Mouse (Mus musculus) olfactory bulb, adult 2 months (tissue): ENCODE data around the gene Sorcs1.

Source experiments
- CTCF ChIP-seq: fragments of 200-500 bp; IDR thresholded peaks from 2 replicates; pipeline ENCODE4 v1.5.1; 2012; ENCODE audit warnings: low read depth, mild to moderate bottlenecking, low read length, moderate library complexity; ENCODE audit not compliant: insufficient read depth
- POLR2A ChIP-seq: fragments of 200-500 bp; IDR thresholded peaks from 2 replicates; pipeline ENCODE4 v1.6.1; 2012; ENCODE audit warnings: mild to moderate bottlenecking, low read depth, low read length, moderate library complexity; ENCODE audit not compliant: insufficient read depth

GRCm38 (mm10) chr19:50458581-50458980 lies 219.9 kb downstream of the Sorcs1 start:
- no peak for TF ChIP-seq CTCF
- no peak for TF ChIP-seq POLR2A
